Mouse (Mus musculus) granulocyte monocyte progenitor cell, adult 5-6 weeks (primary cell): Measurements from ENCODE around the gene Susd3. TPM values are rescaled to one million over a fixed set of nuclear protein-coding genes. Genes with fewer than 3 reads are reported as not detected.
A peak's percentile ranks its signal among the peaks of the same experiment; 100 is the strongest.

Experiments used
- ATAC-seq: replicated peaks from 2 replicates; pipeline ENCODE4 v1.8.0; 2016; ENCODE audit warnings: mild to moderate bottlenecking, moderate TSS enrichment, inconsistent platforms; ENCODE audit not compliant: poor library complexity, severe bottlenecking
- total RNA-seq, 2 experiments: library from RNA; stranded (forward) in 1 of 2; stranded (reverse) in 1 of 2; fragments of 200-712, 200-1000 nt in 1 of 2; fragments of >200 nt in 1 of 2; fragmentation: Nextera tagmentation in 1 of 2; gene quantifications; 2 replicates each; pipeline ENCODE4 v1.2.3; 2014 to 2017

Susd3 gene
- total RNA-seq, 2 experiments from 2014 or later: 5.7 to 9.0 TPM

GRCm38 (mm10) chr13:49188966-49189360, 59.5 kb downstream of the Susd3 start:
- ATAC-seq: no peak

DNA sequence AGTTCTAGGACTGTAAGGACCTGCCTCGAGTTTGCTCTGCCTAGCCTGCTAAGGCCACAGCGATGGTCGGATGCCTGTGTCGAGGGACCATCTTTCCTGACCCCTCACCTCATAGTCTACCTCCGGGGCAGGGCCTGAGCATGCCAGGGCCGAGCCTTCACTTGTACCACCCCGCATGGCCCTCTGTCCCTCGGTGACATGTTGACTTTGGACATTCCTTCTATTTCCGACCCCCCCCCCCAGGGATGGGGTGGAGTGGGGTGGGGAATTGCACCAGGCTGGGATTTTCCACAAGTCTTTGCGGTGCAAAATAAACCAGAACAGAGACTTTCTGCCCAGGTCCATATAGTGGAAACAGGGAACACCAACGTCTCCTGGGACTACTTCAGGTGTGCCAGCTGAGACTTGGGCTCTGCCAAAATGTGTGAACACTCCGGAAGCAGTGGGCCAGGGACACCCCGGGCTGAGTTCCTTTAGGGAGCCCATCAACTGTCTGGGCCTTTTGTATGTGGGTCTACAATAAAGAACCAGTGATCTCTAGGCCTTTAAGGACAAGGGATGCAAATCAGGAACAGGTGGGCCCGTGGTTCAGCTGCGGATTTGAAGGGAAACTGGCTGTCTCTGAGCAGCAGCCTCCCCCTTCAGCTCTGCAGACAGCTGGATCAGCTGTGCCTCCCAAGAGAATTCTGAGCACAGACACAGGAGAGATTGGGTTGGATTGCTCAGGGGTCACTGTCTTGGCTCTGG, 60.1 kb downstream of the Susd3 start:
- ATAC-seq: no peak

DNA sequence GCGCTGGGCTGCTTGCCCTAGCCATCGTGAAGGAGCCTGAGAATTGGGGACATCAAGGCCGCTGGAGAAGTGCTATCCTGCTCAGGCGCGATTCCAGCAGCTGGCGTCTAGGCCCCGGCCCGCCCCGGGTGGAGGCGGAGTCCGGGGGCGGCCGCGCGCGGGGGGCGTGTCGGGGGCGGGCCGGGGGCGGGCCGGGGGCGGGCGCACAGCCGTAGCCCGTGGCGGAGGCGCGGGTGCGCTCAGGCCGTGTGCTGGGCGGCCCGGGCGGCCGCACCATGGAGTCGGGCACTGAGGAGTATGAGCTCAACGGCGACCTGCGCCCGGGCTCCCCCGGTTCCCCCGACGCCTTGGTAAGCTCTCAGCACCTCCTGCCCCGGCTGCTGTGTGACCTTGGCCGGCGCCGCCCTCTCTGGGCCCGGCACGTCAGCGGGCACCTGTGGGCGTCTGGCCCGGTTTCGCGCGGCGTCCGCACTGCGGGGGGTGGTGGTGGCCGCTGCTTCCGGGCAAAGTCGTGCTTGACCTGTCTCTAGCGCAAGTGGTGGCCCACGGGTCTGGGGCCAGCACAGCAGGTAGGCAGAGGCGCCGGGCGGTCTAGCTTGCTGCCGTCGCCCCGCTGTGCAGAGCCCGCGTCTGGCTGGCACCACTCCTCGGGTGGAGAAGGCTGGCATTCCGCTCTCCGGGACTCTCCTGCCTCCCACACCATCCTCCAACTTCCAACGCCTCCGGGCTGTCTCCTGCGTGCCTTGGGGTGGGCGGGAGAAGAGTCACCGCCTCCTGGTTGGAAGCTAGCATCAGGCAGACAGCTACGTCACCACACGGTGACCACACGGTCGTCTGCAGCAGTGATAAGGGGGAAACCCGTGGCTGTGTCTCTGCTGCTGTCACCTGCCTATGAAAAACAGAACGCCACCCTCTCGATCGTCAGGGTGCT, 61.0 kb downstream of the Susd3 start, which contains the start of gene Ninj1:
Ninj1 (plus strand) TSS at position 198 of the 931 bp plus-strand sequence.
- peak; percentile 79 for ATAC-seq

- ATAC-seq: 0 out of 2 replicates have a peak, but pooled peaks have one; percentile 7
These were observed 61.7 kb downstream of the Susd3 start for GRCm38 (mm10) chr13:49186798-49187287.

GRCm38 (mm10) chr13:49183646-49184045, 64.9 kb downstream of the Susd3 start:
- no peak for ATAC-seq

DNA sequence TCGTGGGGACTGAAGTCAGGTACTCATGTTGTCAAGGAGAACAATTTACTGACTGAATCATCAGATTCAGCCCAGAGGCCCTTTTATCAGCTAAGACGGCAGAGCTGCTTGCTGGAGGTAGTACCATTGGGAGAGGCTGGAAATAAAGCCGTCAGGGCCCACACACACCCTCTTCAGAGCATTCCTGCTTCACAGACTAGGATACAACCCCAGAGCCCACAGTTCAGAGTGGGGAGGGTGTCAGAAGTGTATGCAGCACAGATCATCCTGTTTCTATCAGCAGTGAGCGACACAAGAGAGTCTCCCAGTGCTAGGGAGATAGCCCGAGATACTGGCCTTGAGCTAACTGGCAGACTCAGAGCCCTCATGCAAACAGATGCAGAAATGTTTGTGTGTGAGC, 65.3 kb downstream of the Susd3 start:
- ATAC-seq: no peak

GRCm38 (mm10) chr13:49181411-49181984, 67.0 kb downstream of the Susd3 start:
- ATAC-seq: no peak

DNA sequence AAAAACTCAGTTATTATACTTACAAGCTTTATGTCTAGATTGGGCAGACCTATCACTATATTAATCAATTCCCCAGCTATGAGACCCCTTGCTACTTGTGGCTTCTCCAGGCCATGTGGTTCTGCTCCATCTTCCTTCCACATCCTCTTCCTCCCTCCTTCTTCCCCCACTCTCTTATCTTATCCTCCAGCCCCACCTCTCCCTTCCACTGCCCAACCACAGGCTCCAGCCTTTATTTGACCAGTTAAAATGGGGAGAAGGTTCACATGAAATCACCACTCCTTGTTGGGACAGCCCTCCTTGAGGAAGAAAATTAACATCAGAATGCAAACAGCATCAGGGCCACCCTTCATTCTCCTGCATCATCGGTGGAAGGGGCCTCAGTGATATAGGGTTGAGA, 67.8 kb downstream of the Susd3 start:
- no peak for ATAC-seq

Other genes starting within 250 kb of the Susd3 start
- gene Wnk2, start 100.7 kb downstream of the Susd3 start, total RNA-seq (2014; fragmentation: Nextera tagmentation): not detected in 2 replicates
- gene Wnk2, start 100.7 kb downstream of the Susd3 start, total RNA-seq (2017): not detected in 2 replicates
- gene Ninj1, start 61.2 kb downstream of the Susd3 start, total RNA-seq (2014; fragmentation: Nextera tagmentation): 52.5 and 96.9 TPM in 2 replicates
- 44.6 and 48.6 TPM in 2 replicates for gene Ninj1, start 61.2 kb downstream of the Susd3 start, total RNA-seq (2017)
- 24.3 and 26.4 TPM in 2 replicates for gene Card19, start 32.7 kb downstream of the Susd3 start, total RNA-seq (2014; fragmentation: Nextera tagmentation)
- gene Card19, start 32.7 kb downstream of the Susd3 start, total RNA-seq (2017): 22.3 and 22.4 TPM in 2 replicates
- 6.6 and 7.0 TPM in 2 replicates for gene Fgd3, start 71.6 kb upstream of the Susd3 start, total RNA-seq (2014; fragmentation: Nextera tagmentation)
- gene Fgd3, start 71.6 kb upstream of the Susd3 start, total RNA-seq (2017): 6.2 and 8.9 TPM in 2 replicates
- 13.8 and 13.9 TPM in 2 replicates for gene Bicd2, start 92.9 kb upstream of the Susd3 start, total RNA-seq (2014; fragmentation: Nextera tagmentation)
- 20.6 and 22.8 TPM in 2 replicates for gene Bicd2, start 92.9 kb upstream of the Susd3 start, total RNA-seq (2017)
- gene Ippk, start 172.5 kb upstream of the Susd3 start, total RNA-seq (2014; fragmentation: Nextera tagmentation): 6.3 and 6.5 TPM in 2 replicates
- gene Ippk, start 172.5 kb upstream of the Susd3 start, total RNA-seq (2017): 13.8 and 19.4 TPM in 2 replicates
- 0.28 and 1.0 TPM in 2 replicates for gene Tes3-ps, start 244.6 kb upstream of the Susd3 start, total RNA-seq (2014; fragmentation: Nextera tagmentation)
- 3.1 and 5.6 TPM in 2 replicates for gene Tes3-ps, start 244.6 kb upstream of the Susd3 start, total RNA-seq (2017)